Mouse (Mus musculus) ES-E14 (cell line): ENCODE measurements around the gene Stxbp1. TPM values are rescaled to one million over a fixed set of nuclear protein-coding genes. Genes with fewer than 3 reads are reported as not detected.
A peak's percentile ranks its signal among the peaks of the same experiment; 100 is the strongest.
"Not testable (repeated sequence)": the region's sequence is repeated elsewhere in the genome, so short reads cannot be mapped to it uniquely, and the experiment has no call there.

Experiments used
- DNase-seq: peaks from one replicate; pipeline ENCODE4 v3.0.0-alpha.2; 2013; ENCODE audit warnings: low read depth, low spot score
- H3K27ac ChIP-seq: 2 replicates; pipeline ENCODE4 v1.5.1; 2012; ENCODE audit warnings: low read depth, mild to moderate bottlenecking, low read length, moderate library complexity, mixed read lengths; ENCODE audit not compliant: poor library complexity, insufficient read depth, severe bottlenecking
- H3K36me3 ChIP-seq: 2 replicates; pipeline ENCODE4 v1.6.1; 2012; ENCODE audit warnings: mild to moderate bottlenecking, low read length, moderate library complexity, mixed read lengths; ENCODE audit not compliant: control insufficient read depth, poor library complexity, insufficient read depth, severe bottlenecking
- H3K4me1 ChIP-seq, 2 experiments: fragments of 150-350 bp in 1 of 2; sonication (generic) in 1 of 2; 2 replicates each; pipeline ENCODE4 v1.6.1; 2012; ENCODE audit warnings: low read length in 2 of 2, mild to moderate bottlenecking in 1 of 2, mixed read lengths in 1 of 2; ENCODE audit not compliant: control insufficient read depth in 2 of 2, insufficient read depth in 2 of 2, poor library complexity in 1 of 2
- H3K4me3 ChIP-seq, 2 experiments: fragments of 150-350 bp in 1 of 2; sonication (generic) in 1 of 2; 2 replicates each; pipeline ENCODE4 v1.5.1; 2012; ENCODE audit warnings: low read length in 2 of 2, low read depth in 1 of 2, mild to moderate bottlenecking in 1 of 2, mixed read lengths in 1 of 2; ENCODE audit not compliant: insufficient read depth in 1 of 2, poor library complexity in 1 of 2, severe bottlenecking in 1 of 2
- H3K9ac ChIP-seq: 2 replicates; pipeline ENCODE4 v1.6.1; 2012; ENCODE audit warnings: low read depth, mild to moderate bottlenecking, low read length, mixed read lengths; ENCODE audit not compliant: poor library complexity, insufficient read depth, severe bottlenecking
- H3K9me3 ChIP-seq: fragments of 150-350 bp; sonication (generic); 2 replicates; pipeline ENCODE4 v1.6.1; 2012; ENCODE audit warnings: low read depth, mild to moderate bottlenecking, low read length; ENCODE audit not compliant: control insufficient read depth, insufficient read depth
- CHD2 ChIP-seq: IDR thresholded peaks from 2 replicates; pipeline ENCODE4 v1.6.1; 2014; ENCODE audit warnings: mild to moderate bottlenecking, low read depth, low read length, inconsistent platforms
- HCFC1 ChIP-seq: IDR thresholded peaks from 2 replicates; pipeline ENCODE4 v1.6.1; 2012; ENCODE audit warnings: low read length, inconsistent platforms, borderline replicate concordance; ENCODE audit not compliant: insufficient read depth
- MAFK ChIP-seq: IDR thresholded peaks from 2 replicates; pipeline ENCODE4 v1.6.1; 2014; ENCODE audit warnings: mild to moderate bottlenecking, low read depth, low read length, inconsistent platforms; ENCODE audit not compliant: insufficient read depth
- ZC3H11A ChIP-seq: IDR thresholded peaks from 2 replicates; pipeline ENCODE4 v1.6.1; 2012; ENCODE audit warnings: low read depth, mild to moderate bottlenecking, inconsistent platforms, low read length, borderline replicate concordance
- ZNF384 ChIP-seq: IDR thresholded peaks from 2 replicates; pipeline ENCODE4 v1.6.1; 2012; ENCODE audit warnings: low read depth, low read length, inconsistent platforms
- in situ Hi-C, 2 experiments: fragments of 600-800 bp; cut with MboI; formaldehyde crosslinking; loops; one replicate each; pipeline ENCODE4 v1.15.1; 2025; ENCODE audit warnings: low sequenced_read_pairs in 2 of 2, inconsistent platforms in 1 of 2; ENCODE audit not compliant: unreplicated experiment in 2 of 2
- total RNA-seq: library from RNA; depleted of rRNA; stranded (reverse); fragments of 300-350 nt; gene quantifications from 2 replicates; pipeline ENCODE4 v1.2.3, GENCODE M21; 2012

Gene Stxbp1
- total RNA-seq, 1 experiment = 4.0 TPM

GRCm38 (mm10) chr2:32857584-32857983, 10.5 kb upstream of the Stxbp1 start:
- Histone ChIP-seq H3K9me3 (no peaks in the 10 kb centered on the region), H3K9ac (no peak overlapping the region), H3K36me3 (no peaks in the 10 kb centered on the region), H3K4me3 (no peak overlapping the region), H3K27ac (no peak overlapping the region), H3K4me1 (peaks cover 4 to 10% of the 10 kb centered on the region in 2 experiments; a peak in 3 of 4 replicates)
- DNase-seq = peak; percentile 75
- TF ChIP-seq MAFK (no peak), CHD2 (no peak), ZC3H11A (peak; percentile 54; the same call in 1 of the 2 replicates), ZNF384 (no peak), HCFC1 (no peak)
- in situ Hi-C loops = no loop called here

- Histone ChIP-seq H3K9ac (no peak overlapping the region), H3K4me1 (peaks cover 0 to 4% of the 10 kb centered on the region in 2 experiments; a peak in 2 of 4 replicates), H3K27ac (no peak overlapping the region), H3K9me3 (no peaks in the 10 kb centered on the region), H3K4me3 (no peak overlapping the region), H3K36me3 (no peaks in the 10 kb centered on the region)
- in situ Hi-C loops = no loop called here
- DNase-seq = no peak
- no peak for TF ChIP-seq HCFC1
- TF ChIP-seq ZC3H11A = no peak
- no peak for TF ChIP-seq ZNF384
- no peak for TF ChIP-seq MAFK
- no peak for TF ChIP-seq CHD2
Observed at GRCm38 (mm10) chr2:32855790-32856465, 8.9 kb upstream of the Stxbp1 start.

- DNase-seq = no peak
- in situ Hi-C loops = no loop called here
Observed at GRCm38 (mm10) chr2:32855046-32855785, 8.2 kb upstream of the Stxbp1 start.

GRCm38 (mm10) chr2:32854206-32854605, 7.2 kb upstream of the Stxbp1 start:
- in situ Hi-C loops = no loop called here
- H3K9me3 ChIP-seq = no peaks in the 10 kb centered on the region
- TF ChIP-seq HCFC1 = no peak
- no peak for TF ChIP-seq MAFK
- no peak for TF ChIP-seq CHD2
- no peak for TF ChIP-seq ZC3H11A
- no peak for TF ChIP-seq ZNF384

More at GRCm38 (mm10) chr2:32855046-32855785, 8.2 kb upstream of the Stxbp1 start:
- Histone ChIP-seq H3K9me3 (no peaks in the 10 kb centered on the region), H3K4me3 (no peak overlapping the region), H3K9ac (no peak overlapping the region), H3K27ac (no peak overlapping the region), H3K36me3 (no peaks in the 10 kb centered on the region), H3K4me1 (peaks cover 0 to 4% of the 10 kb centered on the region in 2 experiments; a peak in 2 of 4 replicates)
- TF ChIP-seq HCFC1 (no peak), MAFK (no peak), ZC3H11A (no peak), CHD2 (no peak), ZNF384 (no peak)

GRCm38 (mm10) chr2:32853716-32854115, 6.7 kb upstream of the Stxbp1 start:
- H3K9me3 ChIP-seq, DNase-seq, H3K9ac ChIP-seq, H3K27ac ChIP-seq, in situ Hi-C loops, H3K36me3 ChIP-seq, H3K4me3 ChIP-seq, H3K4me1 ChIP-seq: not testable (repeated sequence)

More at GRCm38 (mm10) chr2:32854206-32854605, 7.2 kb upstream of the Stxbp1 start:
- H3K4me3 ChIP-seq = no peak overlapping the region
- H3K27ac ChIP-seq = no peak overlapping the region
- peak; percentile 92 for DNase-seq
- H3K4me1 ChIP-seq = peaks cover 0 to 1% of the 10 kb centered on the region in 2 experiments; a peak in 2 of 4 replicates
- H3K36me3 ChIP-seq = no peaks in the 10 kb centered on the region
- H3K9ac ChIP-seq = no peak overlapping the region
